Comparison of ENCODE assay signal across 8 mouse cellular contexts in genomic region chr12:102744839-102745238, GRCm38 (mm10). TPM values are rescaled to one million over a fixed set of nuclear protein-coding genes. Genes with fewer than 3 reads are reported as not detected.
DNase-seq lines count a peak whose midpoint lies in the region; ATAC-seq and TF ChIP-seq lines count a peak whose summit lies in the region.

No protein-coding gene starts in this region.

- no peak overlapping the region for H3K9ac ChIP-seq in forebrain, embryonic 13.5 days
- H3K9ac ChIP-seq in liver, embryonic 16.5 days (ENCODE audit: low read depth, low read length): peak overlapping the region; percentile 91; the same call in 1 of the 2 replicates
- H3K9ac ChIP-seq in stomach, postnatal 0 days (ENCODE audit: low read length): no peak overlapping the region

- TF ChIP-seq EP300 in stomach, postnatal 0 days (optimal IDR thresholded peaks at IDR 0.05): no peak

- no peak for ATAC-seq in erythroblast, adult 5-6 weeks (replicated peaks; ENCODE audit: low FRiP score, poor library complexity, severe bottlenecking)
- peak; percentile 77 for ATAC-seq in CD4-positive, CD25-positive, alpha-beta regulatory T cell, adult 4 months
- ATAC-seq in forebrain, embryonic 13.5 days: no peak
- no peak for ATAC-seq in liver, embryonic 16.5 days (ENCODE audit: low read depth)
- no peak for ATAC-seq in stomach, postnatal 0 days (ENCODE audit: low FRiP score, low TSS enrichment)

- H3K4me3 ChIP-seq in erythroblast, embryonic 14.5 days (replicated peaks): peak overlapping the region; percentile 76
- H3K4me3 ChIP-seq in forebrain, embryonic 13.5 days: peak overlapping the region; percentile 88; the same call in 1 of the 2 replicates
- H3K4me3 ChIP-seq in liver, embryonic 16.5 days (ENCODE audit: low read depth, low read length): peak overlapping the region; percentile 93
- H3K4me3 ChIP-seq in stomach, postnatal 0 days (ENCODE audit: low read depth, low read length): no peak overlapping the region

- H3K4me2 ChIP-seq in forebrain, embryonic 13.5 days: peak overlapping the region; percentile 87
- peak overlapping the region; percentile 95 for H3K4me2 ChIP-seq in liver, embryonic 16.5 days (ENCODE audit: low read depth, low read length)
- no peak overlapping the region for H3K4me2 ChIP-seq in stomach, postnatal 0 days (replicated peaks; ENCODE audit: low read depth)

- 59% methylated on average over 6 of the region's 6 CpGs for WGBS in forebrain, embryonic 13.5 days
- 15% methylated on average over 6 of the region's 6 CpGs for WGBS in liver, embryonic 16.5 days (ENCODE audit: insufficient replicate concordance)
- 56% methylated on average over 6 of the region's 6 CpGs for WGBS in stomach, postnatal 0 days

- no peak for DNase-seq in stomach, postnatal 0 days (ENCODE audit: low spot score)
- no peak for DNase-seq in adrenal gland, postnatal 4 days (ENCODE audit: low spot score in 2 of 2)
- DNase-seq in cerebellum, postnatal 4 days (ENCODE audit: low spot score in 2 of 2): no peak

- peaks cover 69% of the 10 kb centered on the region for H3K36me3 ChIP-seq in erythroblast, embryonic 14.5 days (ENCODE audit: control insufficient read depth)
- peaks cover 31% of the 10 kb centered on the region for H3K36me3 ChIP-seq in forebrain, embryonic 13.5 days (ENCODE audit: poor library complexity, severe bottlenecking)
- H3K36me3 ChIP-seq in liver, embryonic 16.5 days (ENCODE audit: control insufficient read depth, insufficient read depth): 0 out of 2 replicates have a peak, but pooled peaks cover 4% of the 10 kb centered on the region
- no peaks in the 10 kb centered on the region; the same call in 1 of the 2 replicates for H3K36me3 ChIP-seq in stomach, postnatal 0 days (ENCODE audit: control insufficient read depth, insufficient read depth, low read length)

- H3K4me1 ChIP-seq in erythroblast, embryonic 14.5 days (ENCODE audit: control insufficient read depth): peaks cover 38% of the 10 kb centered on the region
- H3K4me1 ChIP-seq in forebrain, embryonic 13.5 days: peaks cover 25% of the 10 kb centered on the region
- H3K4me1 ChIP-seq in liver, embryonic 16.5 days (ENCODE audit: control insufficient read depth, low read depth, low read length): peaks cover 24% of the 10 kb centered on the region
- 0 out of 2 replicates have a peak, but pooled peaks cover 3% of the 10 kb centered on the region for H3K4me1 ChIP-seq in stomach, postnatal 0 days (replicated peaks; ENCODE audit: control insufficient read depth, insufficient read depth)

- no peak overlapping the region for H3K27ac ChIP-seq in forebrain, embryonic 13.5 days
- peak overlapping the region; percentile 94 for H3K27ac ChIP-seq in liver, embryonic 16.5 days (ENCODE audit: low read length)
- H3K27ac ChIP-seq in stomach, postnatal 0 days (replicated peaks): no peak overlapping the region

- H3K27me3 ChIP-seq in erythroblast, embryonic 14.5 days (ENCODE audit: control insufficient read depth): no peaks in the 10 kb centered on the region
- no peaks in the 10 kb centered on the region for H3K27me3 ChIP-seq in forebrain, embryonic 13.5 days
- no peaks in the 10 kb centered on the region for H3K27me3 ChIP-seq in liver, embryonic 16.5 days (ENCODE audit: control insufficient read depth, insufficient read depth, low read depth, low read length)
- no peaks in the 10 kb centered on the region for H3K27me3 ChIP-seq in stomach, postnatal 0 days (ENCODE audit: control insufficient read depth, insufficient read depth, low read length)

- no peaks in the 10 kb centered on the region for H3K9me3 ChIP-seq in erythroblast, embryonic 14.5 days (ENCODE audit: control insufficient read depth, low read length)
- H3K9me3 ChIP-seq in forebrain, embryonic 13.5 days (replicated peaks): no peaks in the 10 kb centered on the region
- no peaks in the 10 kb centered on the region for H3K9me3 ChIP-seq in liver, embryonic 16.5 days (replicated peaks; ENCODE audit: control insufficient read depth, low read length)
- no peaks in the 10 kb centered on the region for H3K9me3 ChIP-seq in stomach, postnatal 0 days (ENCODE audit: control insufficient read depth, low read length)

- TF ChIP-seq CTCF in stomach, postnatal 0 days (IDR thresholded peaks at IDR 0.05; ENCODE audit: low read depth): 0 out of 2 replicates have a peak, but pooled peaks have one; percentile 12

RNA-seq across cellular contexts. Expression of gene Tmem251, which starts 1.3 kb away (rescaled TPM):
- polyA plus RNA-seq in erythroblast, embryonic 14.5 days (2012): 0.13 and 0.16 TPM in 2 replicates
- 4.4 and 4.6 TPM in 2 replicates for total RNA-seq in erythroblast, adult 5-6 weeks (2015; ENCODE audit: low replicate concordance)
- 5.5 and 10.3 TPM in 2 replicates for total RNA-seq in erythroblast, adult 5-6 weeks (2017; ENCODE audit: low replicate concordance)
- 1 to 10 TPM; 9.7 TPM for polyA plus RNA-seq in CD4-positive, CD25-positive, alpha-beta regulatory T cell, adult 4 months (2017; shearing (Covaris generic))
- 12.4 and 14.3 TPM in 2 replicates for polyA plus RNA-seq in forebrain, embryonic 13.5 days (2015; fragmentation: Nextera tagmentation; extraction: Ambion mirVana)
- polyA plus RNA-seq in liver, embryonic 16.5 days (2015; fragmentation: Nextera tagmentation; extraction: Ambion mirVana): 4.6 and 4.7 TPM in 2 replicates
- polyA plus RNA-seq in stomach, postnatal 0 days (2015; fragmentation: Nextera tagmentation; extraction: Ambion mirVana): 10.5 and 10.9 TPM in 2 replicates
- total RNA-seq in adrenal gland, postnatal 4 days (2021): 1 to 10 TPM; 4.5 to 4.8 TPM

RNA-seq across cellular contexts. Expression of gene Moap1, which starts 1.4 kb away (rescaled TPM):
- polyA plus RNA-seq in erythroblast, embryonic 14.5 days (2012): 0.09 TPM in 1 of 2 replicates, not detected in the other
- 0.84 and 2.1 TPM in 2 replicates for total RNA-seq in erythroblast, adult 5-6 weeks (2015; ENCODE audit: low replicate concordance)
- 2.0 and 2.2 TPM in 2 replicates for total RNA-seq in erythroblast, adult 5-6 weeks (2017; ENCODE audit: low replicate concordance)
- 1 to 10 TPM; 4.6 to 9.5 TPM for polyA plus RNA-seq in CD4-positive, CD25-positive, alpha-beta regulatory T cell, adult 4 months (2017; shearing (Covaris generic))
- 38.7 and 45.2 TPM in 2 replicates for polyA plus RNA-seq in forebrain, embryonic 13.5 days (2015; fragmentation: Nextera tagmentation; extraction: Ambion mirVana)
- 5.6 and 6.8 TPM in 2 replicates for polyA plus RNA-seq in liver, embryonic 16.5 days (2015; fragmentation: Nextera tagmentation; extraction: Ambion mirVana)
- polyA plus RNA-seq in stomach, postnatal 0 days (2015; fragmentation: Nextera tagmentation; extraction: Ambion mirVana): 8.1 and 9.5 TPM in 2 replicates
- total RNA-seq in adrenal gland, postnatal 4 days (2021): 10 to 100 TPM; 10.1 to 12.2 TPM

RNA-seq across cellular contexts. Expression of gene Gm28051, which starts 12.7 kb away (rescaled TPM):
- 0.55 TPM in 1 of 2 replicates, not detected in the other for polyA plus RNA-seq in erythroblast, embryonic 14.5 days (2012)
- total RNA-seq in erythroblast, adult 5-6 weeks (2015; ENCODE audit: low replicate concordance): not detected in 2 replicates
- not detected in 2 replicates for total RNA-seq in erythroblast, adult 5-6 weeks (2017; ENCODE audit: low replicate concordance)
- polyA plus RNA-seq in CD4-positive, CD25-positive, alpha-beta regulatory T cell, adult 4 months (2017; shearing (Covaris generic)): not detected
- polyA plus RNA-seq in forebrain, embryonic 13.5 days (2015; fragmentation: Nextera tagmentation; extraction: Ambion mirVana): not detected in 2 replicates
- polyA plus RNA-seq in liver, embryonic 16.5 days (2015; fragmentation: Nextera tagmentation; extraction: Ambion mirVana): not detected in 2 replicates
- not detected in 2 replicates for polyA plus RNA-seq in stomach, postnatal 0 days (2015; fragmentation: Nextera tagmentation; extraction: Ambion mirVana)
- total RNA-seq in adrenal gland, postnatal 4 days (2021): not detected

RNA-seq across cellular contexts. Expression of gene Gon7, which starts 12.8 kb away (rescaled TPM):
- polyA plus RNA-seq in erythroblast, embryonic 14.5 days (2012): 0.80 and 1.2 TPM in 2 replicates
- 5.0 and 9.6 TPM in 2 replicates for total RNA-seq in erythroblast, adult 5-6 weeks (2015; ENCODE audit: low replicate concordance)
- total RNA-seq in erythroblast, adult 5-6 weeks (2017; ENCODE audit: low replicate concordance): 2.5 and 13.1 TPM in 2 replicates
- polyA plus RNA-seq in CD4-positive, CD25-positive, alpha-beta regulatory T cell, adult 4 months (2017; shearing (Covaris generic)): 10 to 100 TPM; 27.3 to 32.2 TPM
- polyA plus RNA-seq in forebrain, embryonic 13.5 days (2015; fragmentation: Nextera tagmentation; extraction: Ambion mirVana): 48.1 and 54.9 TPM in 2 replicates
- polyA plus RNA-seq in liver, embryonic 16.5 days (2015; fragmentation: Nextera tagmentation; extraction: Ambion mirVana): 10.1 and 13.0 TPM in 2 replicates
- 13.6 and 14.7 TPM in 2 replicates for polyA plus RNA-seq in stomach, postnatal 0 days (2015; fragmentation: Nextera tagmentation; extraction: Ambion mirVana)
- 10 to 100 TPM; 11.9 to 16.8 TPM for total RNA-seq in adrenal gland, postnatal 4 days (2021)

RNA-seq across cellular contexts. Expression of gene Ubr7, which starts 12.9 kb away (rescaled TPM):
- polyA plus RNA-seq in erythroblast, embryonic 14.5 days (2012): 1.8 TPM in 2 replicates
- 5.6 and 12.5 TPM in 2 replicates for total RNA-seq in erythroblast, adult 5-6 weeks (2015; ENCODE audit: low replicate concordance)
- total RNA-seq in erythroblast, adult 5-6 weeks (2017; ENCODE audit: low replicate concordance): 15.2 and 18.3 TPM in 2 replicates
- polyA plus RNA-seq in CD4-positive, CD25-positive, alpha-beta regulatory T cell, adult 4 months (2017; shearing (Covaris generic)): 10 to 100 TPM; 19.5 to 21.7 TPM
- 48.6 and 53.6 TPM in 2 replicates for polyA plus RNA-seq in forebrain, embryonic 13.5 days (2015; fragmentation: Nextera tagmentation; extraction: Ambion mirVana)
- polyA plus RNA-seq in liver, embryonic 16.5 days (2015; fragmentation: Nextera tagmentation; extraction: Ambion mirVana): 17.5 and 17.6 TPM in 2 replicates
- polyA plus RNA-seq in stomach, postnatal 0 days (2015; fragmentation: Nextera tagmentation; extraction: Ambion mirVana): 16.1 and 16.3 TPM in 2 replicates
- 10 to 100 TPM; 48.8 to 49.9 TPM for total RNA-seq in adrenal gland, postnatal 4 days (2021)
